Mouse (Mus musculus) megakaryocyte, adult 5-6 weeks (primary cell): ENCODE data around the gene Vmn2r37. TPM values are rescaled to one million over a fixed set of nuclear protein-coding genes. Genes with fewer than 3 reads are reported as not detected.
"Not testable (repeated sequence)": the region's sequence is repeated elsewhere in the genome, so short reads cannot be mapped to it uniquely, and the experiment has no call there.

Source experiments
- ATAC-seq: 2 replicates; pipeline ENCODE4 v1.8.0; 2016; ENCODE audit warnings: mild to moderate bottlenecking, inconsistent platforms; ENCODE audit not compliant: poor library complexity, severe bottlenecking
- total RNA-seq, 2 experiments: library from RNA; stranded (forward) in 1 of 2; stranded (reverse) in 1 of 2; fragments of 153-499, 151-499 nt in 1 of 2; fragments of 221-1000, 200-1000 nt in 1 of 2; gene quantifications; 2 replicates each; pipeline versions ENCODE4 v1.2.3 to v1.2.4; 2015 to 2017

Gene Vmn2r37
- total RNA-seq (2015), result not detected in 2 replicates
- not detected in 2 replicates for total RNA-seq (2017)

- not testable (repeated sequence) for ATAC-seq
Observed at GRCm38 (mm10) chr7:9223553-9223952, at the start of gene Vmn2r37. Gene Vmn2r37 (minus strand): TSS chr7:9223653.

Other genes starting within 250 kb of the Vmn2r37 start
- gene Vmn2r39, start 192.9 kb downstream of the Vmn2r37 start, total RNA-seq (2015), result not detected in 2 replicates
- gene Vmn2r39, start 192.9 kb downstream of the Vmn2r37 start, total RNA-seq (2017), result not detected in 2 replicates
- not detected in 2 replicates for gene Vmn2r38, start 125.8 kb downstream of the Vmn2r37 start, total RNA-seq (2015)
- not detected in 2 replicates for gene Vmn2r38, start 125.8 kb downstream of the Vmn2r37 start, total RNA-seq (2017)